Mouse (Mus musculus) T-helper 2 cell (primary cell): ENCODE measurements at regions not wholly inside any gene's neighbourhood (a gene's known extent, or its start where the extent isn't known, plus 50 kb on each side); places are given as distances from the start of the nearest gene placed in this dataset.

Experiments used
- in situ Hi-C: fragments of 300-600 bp; cut with MboI, MseI; formaldehyde crosslinking; loops from one replicate; pipeline ENCODE4 v1.15.1; 2025; ENCODE audit warnings: high pct_unique_total_duplicates

- in situ Hi-C loops: no loop called here
Observed at GRCm38 (mm10) chr12:71570116-71570515, 260.4 kb downstream of the Dact1 start.

GRCm38 (mm10) chr12:71572833-71573446, 257.9 kb upstream of the Daam1 start:
- in situ Hi-C loops: no loop called here

GRCm38 (mm10) chr12:71573456-71573855, 257.4 kb upstream of the Daam1 start:
- in situ Hi-C loops: no loop called here

- in situ Hi-C loops: no loop called here
Observed at GRCm38 (mm10) chr12:71574685-71575084, 256.2 kb upstream of the Daam1 start.

GRCm38 (mm10) chr12:71577349-71577748, 253.5 kb upstream of the Daam1 start:
- in situ Hi-C loops: no loop called here

- in situ Hi-C loops: no loop called here
Observed at GRCm38 (mm10) chr12:71578006-71578405, 252.9 kb upstream of the Daam1 start.

GRCm38 (mm10) chr12:71578912-71579311, 252.0 kb upstream of the Daam1 start:
- in situ Hi-C loops: no loop called here

- in situ Hi-C loops: no loop called here
Observed at GRCm38 (mm10) chr12:71580532-71581290, 250.2 kb upstream of the Daam1 start.

- in situ Hi-C loops: no loop called here
Observed at GRCm38 (mm10) chr12:71584618-71585017, 246.3 kb upstream of the Daam1 start.

GRCm38 (mm10) chr12:71598641-71599040, 232.2 kb upstream of the Daam1 start:
- in situ Hi-C loops: no loop called here

- in situ Hi-C loops: no loop called here
Observed at GRCm38 (mm10) chr12:71601091-71601690, 229.7 kb upstream of the Daam1 start.

GRCm38 (mm10) chr12:71603136-71603535, 227.7 kb upstream of the Daam1 start:
- in situ Hi-C loops: no loop called here

GRCm38 (mm10) chr12:71606366-71606765, 224.5 kb upstream of the Daam1 start:
- in situ Hi-C loops: no loop called here

- in situ Hi-C loops: no loop called here
Observed at GRCm38 (mm10) chr12:71607966-71608365, 222.9 kb upstream of the Daam1 start.

GRCm38 (mm10) chr12:71613326-71613725, 217.6 kb upstream of the Daam1 start:
- in situ Hi-C loops: no loop called here

- in situ Hi-C loops: no loop called here
Observed at GRCm38 (mm10) chr12:71614945-71615344, 215.9 kb upstream of the Daam1 start.

GRCm38 (mm10) chr12:71615383-71615782, 215.5 kb upstream of the Daam1 start:
- in situ Hi-C loops: no loop called here

- in situ Hi-C loops: no loop called here
Observed at GRCm38 (mm10) chr12:71616121-71616520, 214.8 kb upstream of the Daam1 start.

GRCm38 (mm10) chr12:71618466-71618865, 212.4 kb upstream of the Daam1 start:
- in situ Hi-C loops: no loop called here

GRCm38 (mm10) chr12:71618956-71619355, 211.9 kb upstream of the Daam1 start:
- in situ Hi-C loops: no loop called here

- in situ Hi-C loops: no loop called here
Observed at GRCm38 (mm10) chr12:71619561-71619960, 211.3 kb upstream of the Daam1 start.

- in situ Hi-C loops: no loop called here
Observed at GRCm38 (mm10) chr12:71621542-71621941, 209.3 kb upstream of the Daam1 start.

GRCm38 (mm10) chr12:71622761-71623160, 208.1 kb upstream of the Daam1 start:
- in situ Hi-C loops: no loop called here
